ENCODE assay signal across 9 mouse cellular contexts in genomic region chr12:37241566-37242021, GRCm38 (mm10). TPM values are rescaled to one million over a fixed set of nuclear protein-coding genes. Genes with fewer than 3 reads are reported as not detected.
DNase-seq lines count a peak whose midpoint lies in the region; ATAC-seq and TF ChIP-seq lines count a peak whose summit lies in the region.
"Had no signal": no experiment of that assay in that cellular context is flagged by ENCODE, and none has a peak within 500 bp of the region (broad histone marks: within the 10 kb centered on the region; RNA-seq: fewer than 3 reads in every experiment).

Agmo (plus strand) TSS chr12:37241641.

- no peak for DNase-seq in cerebellum, postnatal 4 days (ENCODE audit: low spot score in 2 of 2)
- no peak for DNase-seq in spleen, adult 2 months (ENCODE audit: low read depth in 1 of 2, low spot score in 2 of 2)
- no peak for DNase-seq in spleen, postnatal 14 days (ENCODE audit: low spot score in 2 of 2)
- peak; percentile 17 to 19 for DNase-seq in kidney, postnatal 36 days
- DNase-seq in urinary bladder, postnatal 36 days (ENCODE audit: low spot score in 2 of 2): peak; percentile 14 to 16
- no peak for DNase-seq in c-Kit-positive CD71-positive TER-119-positive erythroid progenitor cells, embryonic 14.5 days (ENCODE audit: low spot score)

- H3K4me3 ChIP-seq in spleen, adult 2 months (ENCODE audit: extremely low read depth, insufficient read depth, insufficient read length): no peak within 1 kb of the TSS
- no peak within 1 kb of the TSS for H3K4me3 ChIP-seq in lung, embryonic 15.5 days
- H3K4me3 ChIP-seq: limb, embryonic 13.5 days had no signal

- peak within 1 kb of the TSS; percentile 9; the same call in 1 of the 2 replicates for H3K27ac ChIP-seq in spleen, adult 2 months (ENCODE audit: insufficient read depth, low read length)
- H3K27ac ChIP-seq in lung, embryonic 15.5 days: 0 out of 2 replicates have a peak within 1 kb of the TSS, but pooled peaks have one; percentile 33
- H3K27ac ChIP-seq: limb, embryonic 13.5 days had no signal

- TF ChIP-seq CTCF in spleen, adult 2 months (IDR thresholded peaks at IDR 0.05; ENCODE audit: extremely low read depth, insufficient read depth, insufficient read length, insufficient replicate concordance): no peak

- 0 out of 2 replicates have a peak, but pooled peaks have one; percentile 56 for ATAC-seq in cerebellum, adult (ENCODE audit: insufficient number of reproducible peaks, low FRiP score, low TSS enrichment)
- no peak for ATAC-seq in lung, embryonic 15.5 days (ENCODE audit: borderline replicate concordance, extremely low read depth, low FRiP score, low TSS enrichment)

- H3K4me1 ChIP-seq in spleen, adult 2 months (ENCODE audit: control insufficient read depth, insufficient read depth, insufficient read length): no peaks in the 10 kb centered on the region
- H3K4me1 ChIP-seq in lung, embryonic 15.5 days: 0 out of 2 replicates have a peak, but pooled peaks cover 3% of the 10 kb centered on the region

- TF ChIP-seq POLR2A in spleen, adult 2 months (IDR thresholded peaks at IDR 0.05; ENCODE audit: low read depth, low read length): no peak

- H3K9me3 ChIP-seq in lung, embryonic 15.5 days: no peaks in the 10 kb centered on the region
- H3K9me3 ChIP-seq: limb, embryonic 13.5 days had no signal

- WGBS in spleen, adult 2 months: 34% methylated on average over 4 of the region's 4 CpGs
- 38% methylated on average over 4 of the region's 4 CpGs for WGBS in lung, embryonic 15.5 days

- no peaks in the 10 kb centered on the region for H3K36me3 ChIP-seq in spleen, adult 2 months (ENCODE audit: control insufficient read depth, insufficient read depth, low read length)
- H3K36me3 ChIP-seq in lung, embryonic 15.5 days: no peaks in the 10 kb centered on the region
- H3K36me3 ChIP-seq: limb, embryonic 13.5 days had no signal

- no peak within 1 kb of the TSS for H3K4me2 ChIP-seq in lung, embryonic 15.5 days
- H3K4me2 ChIP-seq: limb, embryonic 13.5 days had no signal

- no peaks in the 10 kb centered on the region for H3K27me3 ChIP-seq in spleen, adult 2 months (ENCODE audit: control insufficient read depth, insufficient read depth, low read length)
- H3K27me3 ChIP-seq in lung, embryonic 15.5 days: no peaks in the 10 kb centered on the region
- H3K27me3 ChIP-seq: limb, embryonic 13.5 days had no signal

- H3K9ac ChIP-seq in lung, embryonic 15.5 days: no peak within 1 kb of the TSS
- H3K9ac ChIP-seq: limb, embryonic 13.5 days had no signal

RNA-seq across cellular contexts. Expression of gene Agmo, which starts in this region (rescaled TPM):
- polyA plus RNA-seq in spleen, adult 2 months (2012; rRNA removed): 0.32 and 0.42 TPM in 2 replicates
- polyA plus RNA-seq in lung, embryonic 15.5 days (2015; fragmentation: Nextera tagmentation; extraction: Ambion mirVana): 0.60 and 0.89 TPM in 2 replicates

Comparison
In these comparisons a context has a peak if more than half of its experiments do, and no peak if none do; other contexts are left out.
1. DNase-seq: peak in kidney, postnatal 36 days (2 of 2) and urinary bladder, postnatal 36 days (2 of 2); none in cerebellum, postnatal 4 days (0 of 2), spleen, adult 2 months (0 of 2), spleen, postnatal 14 days (0 of 2) and c-Kit-positive CD71-positive TER-119-positive erythroid progenitor cells, embryonic 14.5 days (single experiment).